7 mouse cellular contexts compared by ENCODE assay signal in the genomic region with DNA sequence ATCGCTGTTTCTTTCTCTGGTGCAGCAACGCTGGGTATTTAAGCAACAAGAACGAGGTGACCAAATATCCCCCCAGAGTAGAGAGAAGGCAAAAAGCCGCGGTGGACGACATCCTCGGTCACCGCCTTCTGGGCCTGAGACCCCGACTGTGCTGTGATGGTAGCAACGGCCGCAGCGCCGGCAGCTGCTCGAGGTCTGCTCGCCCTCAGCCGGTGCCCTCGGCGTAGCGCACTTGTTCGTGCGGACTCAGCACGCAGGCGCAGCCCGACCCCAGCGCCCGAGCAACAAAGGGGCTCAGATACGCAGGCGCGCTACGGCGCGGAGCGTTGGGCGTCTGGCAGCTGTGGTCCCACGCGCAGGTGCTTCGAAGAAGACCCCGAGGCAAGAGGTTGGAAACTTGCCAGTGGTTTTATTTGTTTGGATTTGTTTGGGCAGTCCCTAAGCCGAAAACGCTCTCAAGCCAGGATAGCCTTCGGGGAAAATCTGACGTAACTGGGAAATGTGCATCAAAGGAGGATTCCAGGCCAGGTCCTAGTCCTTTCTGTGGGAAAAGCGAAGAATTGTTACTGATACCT. TPM values are rescaled to one million over a fixed set of nuclear protein-coding genes. Genes with fewer than 3 reads are reported as not detected.
A peak's percentile ranks its signal among the peaks of the same experiment; 100 is the strongest.
DNase-seq lines count a peak whose midpoint lies in the region; ATAC-seq and TF ChIP-seq lines count a peak whose summit lies in the region.

A gene (minus strand): TSS at position 197 of the 575 bp plus-strand sequence.

- no peak for TF ChIP-seq POLR2A in kidney, adult 2 months (IDR thresholded peaks at IDR 0.05; ENCODE audit: low read depth, low read length)

- H3K27ac ChIP-seq in embryonic facial prominence, embryonic 13.5 days: peak within 1 kb of the TSS; percentile 60
- no peak within 1 kb of the TSS for H3K27ac ChIP-seq in kidney, adult 2 months (ENCODE audit: insufficient read depth, low read depth, low read length)
- H3K27ac ChIP-seq in limb, embryonic 12.5 days: peak within 1 kb of the TSS; percentile 67
- peak within 1 kb of the TSS; percentile 95 for H3K27ac ChIP-seq in midbrain, embryonic 15.5 days

- peak within 1 kb of the TSS; percentile 60 for H3K4me3 ChIP-seq in embryonic facial prominence, embryonic 13.5 days
- H3K4me3 ChIP-seq in kidney, adult 2 months (ENCODE audit: insufficient read depth, low read depth, low read length): peak within 1 kb of the TSS; percentile 70
- H3K4me3 ChIP-seq in limb, embryonic 12.5 days (replicated peaks): peak within 1 kb of the TSS; percentile 62
- peak within 1 kb of the TSS; percentile 81 for H3K4me3 ChIP-seq in midbrain, embryonic 15.5 days

- no peaks in the 10 kb centered on the region for H3K9me3 ChIP-seq in embryonic facial prominence, embryonic 13.5 days
- H3K9me3 ChIP-seq in limb, embryonic 12.5 days: no peaks in the 10 kb centered on the region
- no peaks in the 10 kb centered on the region for H3K9me3 ChIP-seq in midbrain, embryonic 15.5 days

- peak; percentile 92 to 94 for DNase-seq in adrenal gland, postnatal 36 days
- DNase-seq in heart, adult 18-20 months: peak; percentile 90 to 92
- DNase-seq in kidney, adult 2 months: peak; percentile 80
- peak; percentile 77 to 88 for DNase-seq in spleen, postnatal 10 days (ENCODE audit: low spot score in 2 of 2)

- peak within 1 kb of the TSS; percentile 94 for H3K4me2 ChIP-seq in embryonic facial prominence, embryonic 13.5 days
- H3K4me2 ChIP-seq in limb, embryonic 12.5 days: peak within 1 kb of the TSS; percentile 94
- H3K4me2 ChIP-seq in midbrain, embryonic 15.5 days: peak within 1 kb of the TSS; percentile 67

- peaks cover 4% of the 10 kb centered on the region for H3K4me1 ChIP-seq in embryonic facial prominence, embryonic 13.5 days
- no peaks in the 10 kb centered on the region for H3K4me1 ChIP-seq in kidney, adult 2 months (ENCODE audit: control insufficient read depth, insufficient read depth, low read length)
- H3K4me1 ChIP-seq in limb, embryonic 12.5 days (replicated peaks): peaks cover 3% of the 10 kb centered on the region; the same call in 1 of the 2 replicates
- peaks cover 39% of the 10 kb centered on the region for H3K4me1 ChIP-seq in midbrain, embryonic 15.5 days

- H3K27me3 ChIP-seq in embryonic facial prominence, embryonic 13.5 days: no peaks in the 10 kb centered on the region
- H3K27me3 ChIP-seq in kidney, adult 2 months (replicated peaks; ENCODE audit: control insufficient read depth, insufficient read depth, low read length): no peaks in the 10 kb centered on the region
- H3K27me3 ChIP-seq in limb, embryonic 12.5 days: no peaks in the 10 kb centered on the region
- H3K27me3 ChIP-seq in midbrain, embryonic 15.5 days (replicated peaks): no peaks in the 10 kb centered on the region

- peak; percentile 87 for ATAC-seq in embryonic facial prominence, embryonic 13.5 days (ENCODE audit: insufficient number of reproducible peaks, insufficient read depth, low FRiP score, low TSS enrichment, low read depth)
- ATAC-seq in limb, embryonic 12.5 days (ENCODE audit: insufficient number of reproducible peaks, insufficient read depth, low FRiP score, low TSS enrichment, low read depth): peak; percentile 91
- ATAC-seq in midbrain, embryonic 15.5 days (replicated peaks): peak; percentile 98

- under 1% methylated on average over 43 of the region's 43 CpGs for WGBS in embryonic facial prominence, embryonic 13.5 days
- WGBS in kidney, adult 2 months: under 1% methylated on average over 43 of the region's 43 CpGs
- 1% methylated on average over 43 of the region's 43 CpGs for WGBS in limb, embryonic 12.5 days
- under 1% methylated on average over 43 of the region's 43 CpGs for WGBS in midbrain, embryonic 15.5 days

- H3K36me3 ChIP-seq in embryonic facial prominence, embryonic 13.5 days: peaks cover 27% of the 10 kb centered on the region
- H3K36me3 ChIP-seq in kidney, adult 2 months (ENCODE audit: control insufficient read depth, insufficient read depth, low read length): peaks cover 3% of the 10 kb centered on the region
- peaks cover 26% of the 10 kb centered on the region for H3K36me3 ChIP-seq in limb, embryonic 12.5 days
- H3K36me3 ChIP-seq in midbrain, embryonic 15.5 days (replicated peaks): peaks cover 9% of the 10 kb centered on the region; the same call in 1 of the 2 replicates

- H3K9ac ChIP-seq in embryonic facial prominence, embryonic 13.5 days: peak within 1 kb of the TSS; percentile 82
- H3K9ac ChIP-seq in limb, embryonic 12.5 days (replicated peaks): peak within 1 kb of the TSS; percentile 82
- H3K9ac ChIP-seq in midbrain, embryonic 15.5 days: peak within 1 kb of the TSS; percentile 93

- TF ChIP-seq CTCF in kidney, adult 2 months (conservative IDR thresholded peaks at IDR 0.05; ENCODE audit: insufficient read depth, insufficient read length, low read depth, low read length): peak; percentile 28; the same call in 1 of the 2 replicates

RNA-seq across cellular contexts. Expression of the gene that starts here (rescaled TPM):
- 1 to 10 TPM; 4.2 to 4.5 TPM for total RNA-seq in adrenal gland, postnatal 36 days (2021)
- 22.7 and 22.9 TPM in 2 replicates for polyA plus RNA-seq in embryonic facial prominence, embryonic 13.5 days (2015; fragmentation: Nextera tagmentation; extraction: Ambion mirVana)
- 10 to 100 TPM in 1 of 2 experiments, 1 to 10 TPM in 1; 9.8 to 12.0 TPM for total RNA-seq in heart, adult 18-20 months (2021)
- 1.3 and 1.7 TPM in 2 replicates for polyA plus RNA-seq in kidney, adult 2 months (2012; rRNA removed)
- 28.4 and 30.6 TPM in 2 replicates for polyA plus RNA-seq in limb, embryonic 12.5 days (2016; fragmentation: Nextera tagmentation; extraction: Ambion mirVana)
- 168 and 172 TPM in 2 replicates for polyA plus RNA-seq in midbrain, embryonic 15.5 days (2015; fragmentation: Nextera tagmentation; extraction: Ambion mirVana)
